Mouse (Mus musculus): ENCODE data around the gene 6030408B16Rik.

GRCm38 (mm10) chr15:101336474-101337174 is 43.6 kb downstream of the 6030408B16Rik start:
- TF ChIP-seq POLR2A (IDR thresholded peaks at IDR 0.05; ENCODE audit: borderline replicate concordance, extremely low read depth, insufficient read depth, insufficient read length, poor library complexity, severe bottlenecking): no peak
- no peak for TF ChIP-seq CTCF (IDR thresholded peaks at IDR 0.05; ENCODE audit: borderline replicate concordance, extremely low read depth, insufficient read depth, insufficient read length)

All from brain, embryonic 14.5 days (tissue).